Mouse (Mus musculus) E14TG2a.4 (cell line): ENCODE measurements at regions not wholly inside any gene's neighbourhood (a gene's known extent, or its start where the extent isn't known, plus 50 kb on each side); places are given as distances from the start of the nearest gene placed in this dataset.

Source experiments
- CTCF ChIP-seq: conservative IDR thresholded peaks from 2 replicates; pipeline ENCODE4 v1.5.1; 2014; ENCODE audit warnings: low read length
- POU5F1 ChIP-seq: IDR thresholded peaks from 2 replicates; pipeline ENCODE4 v1.6.1; 2014; ENCODE audit warnings: low read length, borderline replicate concordance

DNA sequence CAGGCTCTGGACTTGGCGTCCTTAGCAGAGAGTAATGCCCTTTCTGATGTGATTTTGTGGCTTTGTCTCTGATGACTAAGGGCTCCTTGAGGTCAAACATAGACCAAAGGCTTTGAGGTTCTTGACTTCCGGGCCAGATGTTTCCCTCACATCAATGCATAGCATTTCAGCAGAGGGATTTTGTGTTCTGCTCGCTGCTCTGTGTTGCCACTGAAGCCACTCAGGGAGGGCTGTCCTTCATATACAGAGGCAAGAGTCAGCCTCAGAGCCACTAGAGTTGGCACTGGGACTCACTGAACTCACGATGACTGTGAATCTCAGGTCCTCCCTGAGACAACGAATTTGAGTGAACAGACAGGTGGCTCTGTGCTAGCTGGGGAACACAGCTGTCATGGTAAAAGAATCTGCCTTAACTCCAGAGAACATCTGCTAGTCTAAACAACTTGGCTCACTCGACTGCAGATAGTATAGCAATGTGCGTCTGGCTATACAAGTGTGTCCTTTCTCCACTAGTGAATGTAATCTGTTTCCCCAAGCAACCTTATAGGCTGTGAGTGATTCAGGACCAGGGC, 74.3 kb downstream of the Gp2 start:
- no peak for TF ChIP-seq CTCF
- no peak for TF ChIP-seq POU5F1
